Mouse (Mus musculus) left cerebral cortex, postnatal 36 days (tissue): Measurements from ENCODE around the gene Cyp2j12. TPM values are rescaled to one million over a fixed set of nuclear protein-coding genes. Genes with fewer than 3 reads are reported as not detected.
A peak's percentile ranks its signal among the peaks of the same experiment; 100 is the strongest.
"Not testable (repeated sequence)": the region's sequence is repeated elsewhere in the genome, so short reads cannot be mapped to it uniquely, and the experiment has no call there.

Experiments used
- DNase-seq, 2 experiments: peaks; one replicate each; pipeline ENCODE4 v3.0.0; 2021 to 2022; ENCODE audit warnings: low spot score in 2 of 2, mixed read lengths in 1 of 2
- intact Hi-C: fragments of 180-260 bp; cut with DNase I; formaldehyde crosslinking; loops from one replicate; pipeline ENCODE4 v1.15.1; 2025
- total RNA-seq, 2 experiments: library from RNA; stranded (reverse); gene quantifications; 2 replicates each; pipeline ENCODE4 v1.2.3; 2021

Cyp2j12 gene
- total RNA-seq, result 1 to 10 TPM; 2.9 to 3.8 TPM

- no peak for DNase-seq
- intact Hi-C loops, result no loop called here
Observed at GRCm38 (mm10) chr4:96140732-96141467, at the start of gene Cyp2j12. Gene Cyp2j12 (minus strand): TSS chr4:96141152.

GRCm38 (mm10) chr4:96189321-96189720, 48.4 kb upstream of the Cyp2j12 start:
- not testable (repeated sequence) for DNase-seq

GRCm38 (mm10) chr4:96188671-96189070, 47.7 kb upstream of the Cyp2j12 start:
- intact Hi-C loops, DNase-seq: not testable (repeated sequence)

More at GRCm38 (mm10) chr4:96189321-96189720, 48.4 kb upstream of the Cyp2j12 start:
- intact Hi-C loops, result not testable (repeated sequence)

GRCm38 (mm10) chr4:96188146-96188545, 47.2 kb upstream of the Cyp2j12 start:
- intact Hi-C loops, DNase-seq: not testable (repeated sequence)

- DNase-seq, intact Hi-C loops: not testable (repeated sequence)
Observed at GRCm38 (mm10) chr4:96184716-96185115, 43.8 kb upstream of the Cyp2j12 start.

GRCm38 (mm10) chr4:96162839-96163238, 21.9 kb upstream of the Cyp2j12 start:
- intact Hi-C loops, result no loop called here
- no peak for DNase-seq

GRCm38 (mm10) chr4:96161575-96161974, 20.6 kb upstream of the Cyp2j12 start:
- intact Hi-C loops, result no loop called here
- DNase-seq, result no peak

GRCm38 (mm10) chr4:96139226-96139625, 1.7 kb downstream of the Cyp2j12 start:
- DNase-seq, result no peak
- intact Hi-C loops, result no loop called here

- intact Hi-C loops, result no loop called here
Observed at GRCm38 (mm10) chr4:96134246-96134645, 6.7 kb downstream of the Cyp2j12 start.

GRCm38 (mm10) chr4:96096841-96097240, 44.1 kb downstream of the Cyp2j12 start:
- intact Hi-C loops, result no loop called here
- DNase-seq, result no peak

More at GRCm38 (mm10) chr4:96134246-96134645, 6.7 kb downstream of the Cyp2j12 start:
- DNase-seq, result no peak

GRCm38 (mm10) chr4:96091869-96092268, 49.1 kb downstream of the Cyp2j12 start:
- no peak for DNase-seq
- intact Hi-C loops, result loop anchor here (5.0 kb wide), 2 partner anchors 180 to 590 kb away; no protein-coding TSS in a partner anchor

GRCm38 (mm10) chr4:96089356-96090048, 51.5 kb downstream of the Cyp2j12 start:
- not testable (repeated sequence) for DNase-seq
- intact Hi-C loops, result loop anchor here (5.0 kb wide), 2 partner anchors 183 to 593 kb away; no protein-coding TSS in a partner anchor

GRCm38 (mm10) chr4:96078308-96078707, 62.6 kb downstream of the Cyp2j12 start:
- intact Hi-C loops, result no loop called here
- no peak for DNase-seq

GRCm38 (mm10) chr4:96077261-96078125, 63.5 kb downstream of the Cyp2j12 start, which contains the start of gene Cyp2j13:
Gene Cyp2j13 (minus strand): TSS chr4:96077546.
- DNase-seq, result peak; percentile 8 to 14
- intact Hi-C loops, result no loop called here

GRCm38 (mm10) chr4:96062045-96062444, 78.9 kb downstream of the Cyp2j12 start:
- intact Hi-C loops, result no loop called here

GRCm38 (mm10) chr4:96060106-96060505, 80.8 kb downstream of the Cyp2j12 start:
- intact Hi-C loops, result no loop called here
- no peak for DNase-seq

More at GRCm38 (mm10) chr4:96062045-96062444, 78.9 kb downstream of the Cyp2j12 start:
- no peak for DNase-seq
